Mouse (Mus musculus) brain, embryonic 14.5 days (tissue): ENCODE results near the gene Wdr20rt. TPM values are rescaled to one million over a fixed set of nuclear protein-coding genes. Genes with fewer than 3 reads are reported as not detected.
A peak's percentile ranks its signal among the peaks of the same experiment; 100 is the strongest.
"Not testable (repeated sequence)": the region's sequence is repeated elsewhere in the genome, so short reads cannot be mapped to it uniquely, and the experiment has no call there.

ENCODE experiments used
- DNase-seq: peaks from one replicate; pipeline ENCODE4 v3.0.0-alpha.2; 2011; ENCODE audit warnings: low read depth
- CTCF ChIP-seq: fragments of 200-500 bp; IDR thresholded peaks from 2 replicates; pipeline ENCODE4 v1.5.1; 2012; ENCODE audit warnings: inconsistent platforms, mild to moderate bottlenecking, moderate library complexity, borderline replicate concordance; ENCODE audit not compliant: insufficient read depth, insufficient read length; ENCODE audit errors: extremely low read depth
- POLR2A ChIP-seq: fragments of 200-500 bp; IDR thresholded peaks from 2 replicates; pipeline ENCODE4 v1.6.1; 2012; ENCODE audit warnings: mild to moderate bottlenecking, inconsistent platforms, borderline replicate concordance; ENCODE audit not compliant: poor library complexity, insufficient read depth, insufficient read length, severe bottlenecking; ENCODE audit errors: extremely low read depth
- polyA plus RNA-seq: library from polyadenylated mRNA; depleted of rRNA; stranded (reverse); fragments of >200 nt; gene quantifications from 2 replicates; pipeline ENCODE4 v1.2.3, GENCODE M21; 2012; rRNA removed

Wdr20rt gene
- polyA plus RNA-seq, result not detected in 2 replicates

- TF ChIP-seq CTCF, result no peak
- TF ChIP-seq POLR2A, result no peak
- DNase-seq, result no peak
Measured at GRCm38 (mm10) chr12:65225467-65225945, at the start of gene Wdr20rt. Wdr20rt (plus strand) TSS chr12:65225517.

GRCm38 (mm10) chr12:65187365-65187764 is 38.0 kb upstream of the Wdr20rt start:
- DNase-seq, result peak; percentile 62
- TF ChIP-seq POLR2A (no peak), CTCF (peak; percentile 52; the same call in 1 of the 2 replicates)

- TF ChIP-seq CTCF (no peak), POLR2A (no peak)
- no peak for DNase-seq
Measured at GRCm38 (mm10) chr12:65189213-65189612, 36.1 kb upstream of the Wdr20rt start.

GRCm38 (mm10) chr12:65194003-65194530 is 31.2 kb upstream of the Wdr20rt start:
- TF ChIP-seq POLR2A (no peak), CTCF (no peak)
- DNase-seq, result peak; percentile 15

- TF ChIP-seq CTCF (no peak), POLR2A (no peak)
- DNase-seq, result no peak
Measured at GRCm38 (mm10) chr12:65201812-65202211, 23.5 kb upstream of the Wdr20rt start.

- no peak for DNase-seq
- TF ChIP-seq CTCF (no peak), POLR2A (no peak)
Measured at GRCm38 (mm10) chr12:65206431-65206830, 18.9 kb upstream of the Wdr20rt start.

GRCm38 (mm10) chr12:65216404-65216840 is 8.9 kb upstream of the Wdr20rt start:
- DNase-seq, result peak; percentile 94

GRCm38 (mm10) chr12:65228628-65229027 is 3.3 kb downstream of the Wdr20rt start:
- DNase-seq, result peak; percentile 44
- TF ChIP-seq POLR2A (no peak), CTCF (no peak)

More at GRCm38 (mm10) chr12:65216404-65216840, 8.9 kb upstream of the Wdr20rt start:
- TF ChIP-seq CTCF (no peak), POLR2A (no peak)

GRCm38 (mm10) chr12:65229041-65229440 is 3.7 kb downstream of the Wdr20rt start:
- peak; percentile 13 for DNase-seq
- TF ChIP-seq CTCF (no peak), POLR2A (no peak)

- DNase-seq, result not testable (repeated sequence)
Measured at GRCm38 (mm10) chr12:65232801-65233200, 7.5 kb downstream of the Wdr20rt start.

GRCm38 (mm10) chr12:65250116-65250738 is 24.9 kb downstream of the Wdr20rt start:
- DNase-seq, result no peak
- no peak for TF ChIP-seq CTCF
- TF ChIP-seq POLR2A, result no peak

GRCm38 (mm10) chr12:65256887-65257286 is 31.6 kb downstream of the Wdr20rt start:
- no peak for TF ChIP-seq CTCF
- no peak for TF ChIP-seq POLR2A
- DNase-seq, result no peak
